Mouse (Mus musculus) intestine, embryonic 16.5 days (tissue): ENCODE results near the gene Rnf38. TPM values are rescaled to one million over a fixed set of nuclear protein-coding genes. Genes with fewer than 3 reads are reported as not detected.

ENCODE experiments used
- ATAC-seq: fragments of 200-750 bp; cut with Nextera tagmentation; 2 replicates; pipeline ENCODE4 v1.8.0; 2017; ENCODE audit warnings: moderate TSS enrichment, moderate library complexity
- H3K27ac ChIP-seq: fragments of 300-500 bp; sonication (generic); 2 replicates; pipeline ENCODE4 v1.5.1; 2014; ENCODE audit warnings: mild to moderate bottlenecking, low read length
- H3K27me3 ChIP-seq: fragments of 300-500 bp; sonication (generic); replicated peaks from 2 replicates; pipeline ENCODE4 v1.6.1; 2014; ENCODE audit warnings: low read length, control low read depth, mixed read lengths; ENCODE audit not compliant: control insufficient read depth, insufficient read depth
- H3K36me3 ChIP-seq: fragments of 300-500 bp; sonication (generic); 2 replicates; pipeline ENCODE4 v1.6.1; 2014; ENCODE audit warnings: low read length, control low read depth; ENCODE audit not compliant: control insufficient read depth, insufficient read depth
- H3K4me1 ChIP-seq: fragments of 300-500 bp; sonication (generic); 2 replicates; pipeline ENCODE4 v1.6.1; 2014; ENCODE audit warnings: low read length, control low read depth, mixed read lengths; ENCODE audit not compliant: control insufficient read depth, insufficient read depth
- H3K4me2 ChIP-seq: fragments of 300-500 bp; sonication (generic); 2 replicates; pipeline ENCODE4 v1.6.1; 2014; ENCODE audit warnings: low read depth, low read length, control low read depth
- H3K4me3 ChIP-seq: fragments of 300-500 bp; sonication (generic); 2 replicates; pipeline ENCODE4 v1.5.1; 2014; ENCODE audit warnings: mild to moderate bottlenecking, low read length
- H3K9ac ChIP-seq: fragments of 300-500 bp; sonication (generic); 2 replicates; pipeline ENCODE4 v1.6.1; 2014; ENCODE audit warnings: low read depth, low read length
- H3K9me3 ChIP-seq: fragments of 300-500 bp; sonication (generic); 2 replicates; pipeline ENCODE4 v1.6.1; 2016; ENCODE audit warnings: low read length, control low read depth; ENCODE audit not compliant: control insufficient read depth
- WGBS: fragments of 180-500 bp; shearing (Covaris S2); extraction: QIAGEN DNeasy Blood & Tissue Kit; methylation state at CpG from one replicate; pipeline ENCODE4 v1.1.7; 2014; 5-methylcytosine and 5-hydroxymethylcytosine counted together
- polyA plus RNA-seq: library from polyadenylated mRNA; unstranded; fragments of >200 nt; fragmentation: Nextera tagmentation; extraction: Ambion mirVana; gene quantifications from 2 replicates; pipeline ENCODE4 v1.2.1, GENCODE M21; 2015

The Rnf38 gene
- polyA plus RNA-seq, 1 experiment from 2014 or later = 10.3 TPM

GRCm38 (mm10) chr4:44232771-44233712 lies 547 bp downstream of the Rnf38 start:
- Histone ChIP-seq H3K4me1 (peaks cover 18% of the 10 kb centered on the region), H3K9ac (peak overlapping the region; percentile 87), H3K9me3 (no peaks in the 10 kb centered on the region), H3K4me2 (peak overlapping the region; percentile 87), H3K36me3 (no peaks in the 10 kb centered on the region), H3K27me3 (no peaks in the 10 kb centered on the region), H3K27ac (peak overlapping the region; percentile 82), H3K4me3 (peak overlapping the region; percentile 83)
- peak; percentile 33 for ATAC-seq
- 1% methylated on average over 41 of the region's 68 CpGs for WGBS

GRCm38 (mm10) chr4:44225128-44225527 lies 8.5 kb downstream of the Rnf38 start:
- H3K27ac ChIP-seq = no peak overlapping the region
- no peak overlapping the region for H3K4me2 ChIP-seq
- no peaks in the 10 kb centered on the region for H3K4me1 ChIP-seq
- ATAC-seq = no peak
- no peaks in the 10 kb centered on the region for H3K9me3 ChIP-seq
- no peaks in the 10 kb centered on the region for H3K36me3 ChIP-seq
- H3K9ac ChIP-seq = no peak overlapping the region
- H3K27me3 ChIP-seq = no peaks in the 10 kb centered on the region
- no peak overlapping the region for H3K4me3 ChIP-seq
- WGBS = 90% methylated on average over 10 of the region's 10 CpGs

GRCm38 (mm10) chr4:44224141-44224540 lies 9.4 kb downstream of the Rnf38 start:
- Histone ChIP-seq H3K4me3 (no peak overlapping the region), H3K9ac (no peak overlapping the region), H3K27me3 (no peaks in the 10 kb centered on the region), H3K9me3 (no peaks in the 10 kb centered on the region), H3K36me3 (no peaks in the 10 kb centered on the region), H3K4me2 (no peak overlapping the region), H3K4me1 (no peaks in the 10 kb centered on the region), H3K27ac (no peak overlapping the region)
- ATAC-seq = no peak
- WGBS = 50% methylated on average over 9 of the region's 9 CpGs

DNA sequence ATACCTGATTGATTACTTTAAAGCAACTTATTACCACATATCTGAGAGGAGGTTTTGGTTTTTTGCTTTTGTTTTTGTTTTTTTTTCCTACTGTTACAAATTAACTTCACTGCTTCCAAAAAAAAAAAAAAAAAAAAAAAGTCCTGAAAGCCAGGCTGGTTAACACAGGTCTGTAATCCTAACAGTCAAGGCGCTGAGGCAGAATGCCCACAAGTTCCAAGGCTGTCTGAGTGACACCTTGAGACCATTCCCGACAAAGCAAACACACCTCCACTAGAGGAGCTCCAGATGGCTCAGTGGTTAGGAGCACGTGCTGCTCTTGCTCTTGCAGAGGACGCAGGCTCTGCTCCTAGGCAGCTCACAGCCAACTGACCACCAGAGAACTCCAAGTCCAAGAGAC lies 10.1 kb downstream of the Rnf38 start:
- 56% methylated on average over 4 of the region's 4 CpGs for WGBS
- H3K4me1 ChIP-seq = no peaks in the 10 kb centered on the region
- H3K4me3 ChIP-seq = no peak overlapping the region
- ATAC-seq = no peak
- H3K9ac ChIP-seq = no peak overlapping the region
- no peaks in the 10 kb centered on the region for H3K27me3 ChIP-seq
- no peaks in the 10 kb centered on the region for H3K9me3 ChIP-seq
- no peak overlapping the region for H3K4me2 ChIP-seq
- no peak overlapping the region for H3K27ac ChIP-seq
- H3K36me3 ChIP-seq = no peaks in the 10 kb centered on the region

GRCm38 (mm10) chr4:44216797-44217442 lies 16.7 kb downstream of the Rnf38 start:
- Histone ChIP-seq H3K4me1 (peaks cover 6% of the 10 kb centered on the region; the same call in 1 of the 2 replicates), H3K4me3 (no peak overlapping the region), H3K9me3 (no peaks in the 10 kb centered on the region), H3K4me2 (no peak overlapping the region), H3K36me3 (no peaks in the 10 kb centered on the region), H3K27me3 (no peaks in the 10 kb centered on the region), H3K9ac (no peak overlapping the region), H3K27ac (no peak overlapping the region)
- peak; percentile 87 for ATAC-seq
- WGBS = 55% methylated on average over 10 of the region's 10 CpGs

GRCm38 (mm10) chr4:44199968-44200367 lies 33.6 kb downstream of the Rnf38 start:
- Histone ChIP-seq H3K9ac (no peak overlapping the region), H3K36me3 (no peaks in the 10 kb centered on the region), H3K4me2 (no peak overlapping the region), H3K27ac (no peak overlapping the region), H3K9me3 (no peaks in the 10 kb centered on the region), H3K27me3 (no peaks in the 10 kb centered on the region), H3K4me1 (0 out of 2 replicates have a peak, but pooled peaks cover 2% of the 10 kb centered on the region), H3K4me3 (no peak overlapping the region)
- WGBS = 69% methylated on average over 1 of the region's 1 CpGs
- no peak for ATAC-seq

GRCm38 (mm10) chr4:44187431-44187830 lies 46.2 kb downstream of the Rnf38 start:
- H3K27ac ChIP-seq = no peak overlapping the region
- WGBS = 85% methylated on average over 10 of the region's 10 CpGs
- H3K36me3 ChIP-seq = no peaks in the 10 kb centered on the region
- no peak for ATAC-seq
- no peak overlapping the region for H3K9ac ChIP-seq
- H3K4me2 ChIP-seq = no peak overlapping the region
- no peaks in the 10 kb centered on the region for H3K4me1 ChIP-seq
- H3K4me3 ChIP-seq = no peak overlapping the region
- no peaks in the 10 kb centered on the region for H3K27me3 ChIP-seq
- H3K9me3 ChIP-seq = no peaks in the 10 kb centered on the region

DNA sequence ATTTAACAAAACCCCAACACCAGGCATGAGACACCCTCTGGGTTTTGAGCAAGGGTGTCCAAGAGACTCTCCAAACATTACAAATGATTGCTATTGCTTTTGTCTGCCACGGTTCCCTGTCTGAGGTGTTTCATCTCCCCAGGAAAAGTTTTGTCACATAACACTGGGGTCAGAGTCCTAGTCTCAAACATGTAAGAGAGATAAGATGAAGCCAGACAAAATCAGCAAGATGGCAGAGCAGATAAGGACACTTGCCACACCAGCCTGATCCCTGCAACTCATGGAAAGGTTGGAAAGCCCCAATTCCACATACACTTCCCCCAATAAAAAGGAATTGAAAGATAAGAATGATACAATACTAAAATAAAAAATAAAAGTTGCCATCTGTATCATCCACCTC lies 49.7 kb downstream of the Rnf38 start:
- H3K36me3 ChIP-seq = no peaks in the 10 kb centered on the region
- ATAC-seq = no peak
- H3K9me3 ChIP-seq = no peaks in the 10 kb centered on the region
- WGBS = 44% methylated on average over 1 of the region's 1 CpGs
- no peaks in the 10 kb centered on the region for H3K27me3 ChIP-seq
- H3K9ac ChIP-seq = no peak overlapping the region
- no peaks in the 10 kb centered on the region for H3K4me1 ChIP-seq
- H3K4me2 ChIP-seq = no peak overlapping the region
- H3K4me3 ChIP-seq = no peak overlapping the region
- H3K27ac ChIP-seq = no peak overlapping the region

DNA sequence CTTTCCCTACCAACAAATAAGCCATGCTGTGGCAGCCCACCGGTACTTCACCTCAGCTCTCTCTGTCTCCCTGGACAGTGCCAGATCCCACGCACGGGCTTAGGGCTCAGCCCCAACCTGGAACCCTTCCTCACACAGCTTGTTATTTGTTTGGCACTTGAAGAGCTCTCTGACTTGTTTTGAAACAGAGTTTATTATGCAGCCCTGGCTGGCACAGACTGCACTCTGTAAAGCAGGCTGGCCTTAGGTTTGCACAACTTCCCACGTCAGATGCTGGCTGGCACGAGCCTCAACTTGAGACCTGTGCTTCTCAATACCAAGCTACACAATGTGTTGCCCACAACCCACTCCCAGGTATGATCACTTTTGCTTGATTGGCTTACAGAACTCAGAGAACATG lies 53.8 kb downstream of the Rnf38 start:
- Histone ChIP-seq H3K4me3 (no peak overlapping the region), H3K9me3 (no peaks in the 10 kb centered on the region), H3K4me2 (no peak overlapping the region), H3K36me3 (no peaks in the 10 kb centered on the region), H3K27ac (no peak overlapping the region), H3K4me1 (no peaks in the 10 kb centered on the region), H3K9ac (no peak overlapping the region), H3K27me3 (no peaks in the 10 kb centered on the region)
- no peak for ATAC-seq
- 71% methylated on average over 5 of the region's 5 CpGs for WGBS
